Mouse (Mus musculus) kidney, embryonic 16.5 days (tissue): ENCODE data around the gene Ift140. TPM values are rescaled to one million over a fixed set of nuclear protein-coding genes. Genes with fewer than 3 reads are reported as not detected.

Experiments
- ATAC-seq: fragments of 200-750 bp; cut with Nextera tagmentation; 2 replicates; pipeline ENCODE4 v1.8.0; 2017; ENCODE audit warnings: moderate TSS enrichment; ENCODE audit not compliant: low FRiP score, low TSS enrichment
- H3K27ac ChIP-seq: fragments of 300-500 bp; sonication (generic); 2 replicates; pipeline ENCODE4 v1.5.1; 2014; ENCODE audit warnings: low read length
- H3K27me3 ChIP-seq: fragments of 300-500 bp; sonication (generic); 2 replicates; pipeline ENCODE4 v1.6.1; 2014; ENCODE audit warnings: low read length, control low read depth, mixed read lengths; ENCODE audit not compliant: insufficient read depth
- H3K36me3 ChIP-seq: fragments of 300-500 bp; sonication (generic); 2 replicates; pipeline ENCODE4 v1.6.1; 2014; ENCODE audit warnings: low read length, control low read depth, mixed read lengths; ENCODE audit not compliant: insufficient read depth
- H3K4me1 ChIP-seq: fragments of 300-500 bp; sonication (generic); 2 replicates; pipeline ENCODE4 v1.6.1; 2014; ENCODE audit warnings: low read length, control low read depth, mixed read lengths; ENCODE audit not compliant: insufficient read depth
- H3K4me2 ChIP-seq: fragments of 300-500 bp; sonication (generic); replicated peaks from 2 replicates; pipeline ENCODE4 v1.6.1; 2014; ENCODE audit warnings: low read depth, low read length
- H3K4me3 ChIP-seq: fragments of 300-500 bp; sonication (generic); 2 replicates; pipeline ENCODE4 v1.5.1; 2014; ENCODE audit warnings: mild to moderate bottlenecking, low read length
- H3K9ac ChIP-seq: fragments of 300-500 bp; sonication (generic); replicated peaks from 2 replicates; pipeline ENCODE4 v1.6.1; 2014; ENCODE audit warnings: low read length
- H3K9me3 ChIP-seq: fragments of 300-500 bp; sonication (generic); 2 replicates; pipeline ENCODE4 v1.6.1; 2016; ENCODE audit warnings: low read length, control low read depth
- WGBS: fragments of 180-500 bp; shearing (Covaris S2); extraction: QIAGEN DNeasy Blood & Tissue Kit; methylation state at CpG from one replicate; pipeline ENCODE4 v1.1.7; 2014; 5-methylcytosine and 5-hydroxymethylcytosine counted together
- polyA plus RNA-seq: library from polyadenylated mRNA; unstranded; fragments of >200 nt; fragmentation: Nextera tagmentation; extraction: Ambion mirVana; gene quantifications from 2 replicates; pipeline ENCODE4 v1.2.1, GENCODE M21; 2015

The Ift140 gene
- polyA plus RNA-seq: 24.9 and 25.5 TPM in 2 replicates

- peaks cover 16% of the 10 kb centered on the region; the same call in 1 of the 2 replicates for H3K36me3 ChIP-seq
- ATAC-seq: peak; percentile 99
- peaks cover 19% of the 10 kb centered on the region for H3K4me1 ChIP-seq
Observed at GRCm38 (mm10) chr17:25015655-25016291, at the start of gene Ift140, which contains the start of gene Cramp1l. Gene Ift140, plus strand, starts transcription at chr17:25016085. Gene Cramp1l, minus strand, starts transcription at chr17:25015788.

GRCm38 (mm10) chr17:24987221-24987620 is 28.7 kb upstream of the Ift140 start:
- no peak overlapping the region for H3K4me3 ChIP-seq
- no peaks in the 10 kb centered on the region for H3K27me3 ChIP-seq
- peaks cover 76% of the 10 kb centered on the region for H3K36me3 ChIP-seq
- H3K27ac ChIP-seq: no peak overlapping the region
- WGBS: 95% methylated on average over 6 of the region's 6 CpGs
- no peak overlapping the region for H3K9ac ChIP-seq
- no peak for ATAC-seq
- H3K4me2 ChIP-seq: no peak overlapping the region
- H3K4me1 ChIP-seq: no peaks in the 10 kb centered on the region
- no peaks in the 10 kb centered on the region for H3K9me3 ChIP-seq

More at GRCm38 (mm10) chr17:25015655-25016291, at the start of gene Ift140, which contains the start of gene Cramp1l:
- H3K27me3 ChIP-seq: no peaks in the 10 kb centered on the region
- H3K9ac ChIP-seq: peak within 1 kb of the TSS; percentile 95
- peak within 1 kb of the TSS; percentile 87 for H3K4me2 ChIP-seq
- H3K9me3 ChIP-seq: no peaks in the 10 kb centered on the region
- WGBS: under 1% methylated on average over 62 of the region's 62 CpGs
- peak within 1 kb of the TSS; percentile 100 for H3K4me3 ChIP-seq
- H3K27ac ChIP-seq: peak within 1 kb of the TSS; percentile 91

GRCm38 (mm10) chr17:24994721-24995120 is 21.2 kb upstream of the Ift140 start:
- WGBS: 94% methylated on average over 6 of the region's 6 CpGs
- Histone ChIP-seq H3K4me3 (no peak overlapping the region), H3K4me1 (no peaks in the 10 kb centered on the region), H3K27me3 (no peaks in the 10 kb centered on the region), H3K9ac (no peak overlapping the region), H3K36me3 (peaks cover 83% of the 10 kb centered on the region), H3K9me3 (no peaks in the 10 kb centered on the region), H3K27ac (no peak overlapping the region), H3K4me2 (no peak overlapping the region)
- no peak for ATAC-seq

- H3K4me1 ChIP-seq: no peaks in the 10 kb centered on the region
- H3K9me3 ChIP-seq: no peaks in the 10 kb centered on the region
- 98% methylated on average over 3 of the region's 3 CpGs for WGBS
- ATAC-seq: no peak
- no peaks in the 10 kb centered on the region for H3K27me3 ChIP-seq
- H3K27ac ChIP-seq: no peak overlapping the region
- H3K36me3 ChIP-seq: peaks cover 46% of the 10 kb centered on the region
- H3K4me3 ChIP-seq: no peak overlapping the region
- no peak overlapping the region for H3K9ac ChIP-seq
- H3K4me2 ChIP-seq: no peak overlapping the region
Observed at GRCm38 (mm10) chr17:25005102-25005501, 10.8 kb upstream of the Ift140 start.

- Histone ChIP-seq H3K27me3 (no peaks in the 10 kb centered on the region), H3K27ac (no peak overlapping the region), H3K36me3 (peaks cover 54% of the 10 kb centered on the region), H3K4me3 (no peak overlapping the region), H3K9me3 (no peaks in the 10 kb centered on the region), H3K4me1 (peaks cover under 1% of the 10 kb centered on the region; the same call in 1 of the 2 replicates), H3K9ac (no peak overlapping the region), H3K4me2 (no peak overlapping the region)
- no peak for ATAC-seq
Observed at GRCm38 (mm10) chr17:25007480-25007879, 8.4 kb upstream of the Ift140 start.

- no peaks in the 10 kb centered on the region for H3K27me3 ChIP-seq
- H3K9ac ChIP-seq: peak overlapping the region; percentile 95
- H3K4me3 ChIP-seq: peak overlapping the region; percentile 100
- H3K27ac ChIP-seq: peak overlapping the region; percentile 88
- H3K9me3 ChIP-seq: no peaks in the 10 kb centered on the region
- peak overlapping the region; percentile 75 for H3K4me2 ChIP-seq
- WGBS: under 1% methylated on average over 76 of the region's 81 CpGs
- H3K36me3 ChIP-seq: peaks cover 24% of the 10 kb centered on the region; the same call in 1 of the 2 replicates
- peaks cover 19% of the 10 kb centered on the region for H3K4me1 ChIP-seq
- ATAC-seq: no peak
Observed at GRCm38 (mm10) chr17:25013606-25014501, 2.0 kb upstream of the Ift140 start.

- H3K4me3 ChIP-seq: peak overlapping the region; percentile 100
- H3K27me3 ChIP-seq: no peaks in the 10 kb centered on the region
- H3K9me3 ChIP-seq: no peaks in the 10 kb centered on the region
- peaks cover 19% of the 10 kb centered on the region for H3K4me1 ChIP-seq
- peak overlapping the region; percentile 95 for H3K9ac ChIP-seq
- peak overlapping the region; percentile 91 for H3K27ac ChIP-seq
- peak overlapping the region; percentile 75 for H3K4me2 ChIP-seq
- under 1% methylated on average over 39 of the region's 39 CpGs for WGBS
- ATAC-seq: peak; percentile 7; the same call in 1 of the 2 replicates
- peaks cover 19% of the 10 kb centered on the region; the same call in 1 of the 2 replicates for H3K36me3 ChIP-seq
Observed at GRCm38 (mm10) chr17:25014841-25015570, 879 bp upstream of the Ift140 start.

GRCm38 (mm10) chr17:25016292-25017132 is 627 bp downstream of the Ift140 start:
- no peaks in the 10 kb centered on the region for H3K9me3 ChIP-seq
- H3K9ac ChIP-seq: peak overlapping the region; percentile 77
- H3K4me1 ChIP-seq: peaks cover 19% of the 10 kb centered on the region
- peak overlapping the region; percentile 87 for H3K4me2 ChIP-seq
- H3K27me3 ChIP-seq: no peaks in the 10 kb centered on the region
- 0% methylated on average over 55 of the region's 55 CpGs for WGBS
- peak overlapping the region; percentile 89 for H3K27ac ChIP-seq
- H3K4me3 ChIP-seq: peak overlapping the region; percentile 100
- ATAC-seq: peak; percentile 92
- H3K36me3 ChIP-seq: peaks cover 15% of the 10 kb centered on the region; the same call in 1 of the 2 replicates

- H3K4me3 ChIP-seq: no peak overlapping the region
- H3K9ac ChIP-seq: no peak overlapping the region
- no peak overlapping the region for H3K4me2 ChIP-seq
- H3K27me3 ChIP-seq: no peaks in the 10 kb centered on the region
- no peak for ATAC-seq
- no peaks in the 10 kb centered on the region for H3K4me1 ChIP-seq
- H3K27ac ChIP-seq: no peak overlapping the region
- 68% methylated on average over 4 of the region's 4 CpGs for WGBS
- H3K36me3 ChIP-seq: peaks cover 31% of the 10 kb centered on the region
- no peaks in the 10 kb centered on the region for H3K9me3 ChIP-seq
Observed at GRCm38 (mm10) chr17:25036183-25036582, 20.3 kb downstream of the Ift140 start.
